Mouse (Mus musculus) heart, embryonic 15.5 days (tissue): ENCODE results near the gene Kif24. TPM values are rescaled to one million over a fixed set of nuclear protein-coding genes. Genes with fewer than 3 reads are reported as not detected.

Experiments used
- ATAC-seq: fragments of 200-750 bp; cut with Nextera tagmentation; replicated peaks from 2 replicates; pipeline ENCODE4 v1.8.0; 2017; ENCODE audit warnings: low read depth, moderate TSS enrichment; ENCODE audit not compliant: insufficient number of reproducible peaks, insufficient read depth, low FRiP score
- H3K27ac ChIP-seq: fragments of 300-500 bp; sonication (generic); 2 replicates; pipeline ENCODE4 v1.5.1; 2015; ENCODE audit warnings: mild to moderate bottlenecking, inconsistent platforms
- H3K27me3 ChIP-seq: fragments of 300-500 bp; sonication (generic); 2 replicates; pipeline ENCODE4 v1.6.1; 2015; ENCODE audit warnings: inconsistent platforms
- H3K36me3 ChIP-seq: fragments of 300-500 bp; sonication (generic); 2 replicates; pipeline ENCODE4 v1.6.1; 2015; ENCODE audit warnings: mild to moderate bottlenecking, inconsistent platforms
- H3K4me1 ChIP-seq: fragments of 300-500 bp; sonication (generic); replicated peaks from 2 replicates; pipeline ENCODE4 v1.6.1; 2015; ENCODE audit warnings: inconsistent platforms
- H3K4me2 ChIP-seq: fragments of 300-500 bp; sonication (generic); 2 replicates; pipeline ENCODE4 v1.6.1; 2015; ENCODE audit warnings: inconsistent platforms, mild to moderate bottlenecking, moderate library complexity
- H3K4me3 ChIP-seq: fragments of 300-500 bp; sonication (generic); 2 replicates; pipeline ENCODE4 v1.5.1; 2015; ENCODE audit warnings: mild to moderate bottlenecking, inconsistent platforms
- H3K9ac ChIP-seq: fragments of 300-500 bp; sonication (generic); 2 replicates; pipeline ENCODE4 v1.6.1; 2015; ENCODE audit warnings: mild to moderate bottlenecking, inconsistent platforms
- H3K9me3 ChIP-seq: fragments of 300-500 bp; sonication (generic); replicated peaks from 2 replicates; pipeline ENCODE4 v1.6.1; 2016; ENCODE audit warnings: inconsistent platforms
- WGBS: fragments of 180-500 bp; shearing (Covaris S2); methylation state at CpG from one replicate; pipeline ENCODE4 v1.1.7; 2015; ENCODE audit warnings: mixed read lengths; 5-methylcytosine and 5-hydroxymethylcytosine counted together
- polyA plus RNA-seq: library from polyadenylated mRNA; unstranded; fragments of >200 nt; fragmentation: Nextera tagmentation; extraction: Ambion mirVana; gene quantifications from 2 replicates; pipeline ENCODE4 v1.2.1, GENCODE M21; 2015

Gene Kif24
- polyA plus RNA-seq, 1 experiment from 2014 or later: 3.0 TPM

- Histone ChIP-seq H3K27me3 (no peaks in the 10 kb centered on the region), H3K9ac (no peak overlapping the region), H3K27ac (no peak overlapping the region), H3K4me1 (no peaks in the 10 kb centered on the region), H3K36me3 (no peaks in the 10 kb centered on the region), H3K9me3 (no peaks in the 10 kb centered on the region), H3K4me2 (no peak overlapping the region), H3K4me3 (no peak overlapping the region)
- no peak for ATAC-seq
- WGBS: 81% methylated on average over 11 of the region's 11 CpGs
These were observed 123.7 kb downstream of the Kif24 start for GRCm38 (mm10) chr4:41340912-41341550.

Other genes with a start within 250 kb of the Kif24 start
- gene Ubap2, start 189.7 kb downstream of the Kif24 start, polyA plus RNA-seq: 47.0 and 58.1 TPM in 2 replicates
- 50.2 and 57.2 TPM in 2 replicates for gene Dcaf12, start 150.0 kb downstream of the Kif24 start, polyA plus RNA-seq
- gene Ubap1, start 115.9 kb downstream of the Kif24 start, polyA plus RNA-seq: 43.4 and 45.7 TPM in 2 replicates
- 37.1 and 38.5 TPM in 2 replicates for gene Nudt2, start 264 bp upstream of the Kif24 start, polyA plus RNA-seq
- 2.7 and 4.0 TPM in 2 replicates for gene AI464131, start 38.2 kb upstream of the Kif24 start, polyA plus RNA-seq
- 0.77 and 0.95 TPM in 2 replicates for gene 1110017D15Rik, start 52.4 kb upstream of the Kif24 start, polyA plus RNA-seq
- gene Fam219a, start 104.7 kb upstream of the Kif24 start, polyA plus RNA-seq: 2.4 and 2.7 TPM in 2 replicates
- gene Dnaic1, start 104.9 kb upstream of the Kif24 start, polyA plus RNA-seq: 1.5 and 3.8 TPM in 2 replicates
- 3.3 and 5.8 TPM in 2 replicates for gene Enho, start 175.4 kb upstream of the Kif24 start, polyA plus RNA-seq
- gene Cntfr, start 232.2 kb upstream of the Kif24 start, polyA plus RNA-seq: 2.0 and 3.9 TPM in 2 replicates
- gene Il11ra1, start 235.1 kb upstream of the Kif24 start, polyA plus RNA-seq: 130 and 164 TPM in 2 replicates
- gene Rpp25l, start 248.6 kb upstream of the Kif24 start, polyA plus RNA-seq: 42.7 and 47.4 TPM in 2 replicates